Mouse (Mus musculus) liver, embryonic 16.5 days (tissue): ENCODE measurements at regions not wholly inside any gene's neighbourhood (a gene's known extent, or its start where the extent isn't known, plus 50 kb on each side); places are given as distances from the start of the nearest gene placed in this dataset.

ENCODE experiments used
- ATAC-seq: fragments of 200-750 bp; cut with Nextera tagmentation; 2 replicates; pipeline ENCODE4 v1.8.0; 2017; ENCODE audit warnings: low read depth, mild to moderate bottlenecking, moderate number of reproducible peaks, moderate library complexity
- H3K27ac ChIP-seq: fragments of 300-500 bp; sonication (generic); 2 replicates; pipeline ENCODE4 v1.5.1; 2014; ENCODE audit warnings: mild to moderate bottlenecking, low read length
- H3K27me3 ChIP-seq: fragments of 300-500 bp; sonication (generic); 2 replicates; pipeline ENCODE4 v1.6.1; 2014; ENCODE audit warnings: low read depth, low read length, mixed read lengths; ENCODE audit not compliant: control insufficient read depth, insufficient read depth
- H3K36me3 ChIP-seq: fragments of 300-500 bp; sonication (generic); 2 replicates; pipeline ENCODE4 v1.6.1; 2014; ENCODE audit warnings: mild to moderate bottlenecking; ENCODE audit not compliant: control insufficient read depth, insufficient read depth
- H3K4me1 ChIP-seq: fragments of 300-500 bp; sonication (generic); 2 replicates; pipeline ENCODE4 v1.6.1; 2014; ENCODE audit warnings: low read depth, low read length, mixed read lengths; ENCODE audit not compliant: control insufficient read depth
- H3K4me2 ChIP-seq: fragments of 300-500 bp; sonication (generic); 2 replicates; pipeline ENCODE4 v1.6.1; 2014; ENCODE audit warnings: low read depth, low read length, mixed read lengths
- H3K4me3 ChIP-seq: fragments of 300-500 bp; sonication (generic); 2 replicates; pipeline ENCODE4 v1.5.1; 2014; ENCODE audit warnings: low read depth, mild to moderate bottlenecking, low read length
- H3K9ac ChIP-seq: fragments of 300-500 bp; sonication (generic); 2 replicates; pipeline ENCODE4 v1.6.1; 2014; ENCODE audit warnings: low read depth, low read length
- H3K9me3 ChIP-seq: fragments of 300-500 bp; sonication (generic); replicated peaks from 2 replicates; pipeline ENCODE4 v1.6.1; 2016; ENCODE audit warnings: low read length; ENCODE audit not compliant: control insufficient read depth
- WGBS: fragments of 180-500 bp; shearing (Covaris S2); extraction: QIAGEN DNeasy Blood & Tissue Kit; methylation state at CpG from one replicate; pipeline ENCODE4 v1.1.7; 2014; ENCODE audit not compliant: insufficient replicate concordance; 5-methylcytosine and 5-hydroxymethylcytosine counted together

DNA sequence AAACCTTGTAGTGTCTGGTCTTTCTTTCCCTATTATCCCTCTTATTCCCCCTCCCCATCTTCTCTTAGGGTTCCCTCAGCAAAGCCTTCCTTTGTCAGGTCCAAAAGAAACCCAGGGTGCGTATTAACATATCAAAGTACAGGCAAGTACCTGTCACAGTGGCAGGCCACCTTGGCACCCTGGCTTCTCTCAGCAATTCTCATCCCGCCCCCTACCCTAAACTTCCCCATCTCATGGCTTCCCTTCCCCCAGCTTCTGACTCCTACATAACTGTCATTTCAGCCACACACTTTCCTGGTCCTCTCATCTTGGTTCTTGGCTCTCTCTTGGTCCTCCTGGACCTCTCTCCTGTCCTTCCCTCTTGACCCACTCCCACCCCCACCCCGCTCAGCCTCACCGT, 112.8 kb upstream of the Gdf10 start:
- Histone ChIP-seq H3K9me3 (no peaks in the 10 kb centered on the region), H3K27me3 (no peaks in the 10 kb centered on the region), H3K4me1 (no peaks in the 10 kb centered on the region), H3K9ac (no peak overlapping the region), H3K36me3 (no peaks in the 10 kb centered on the region), H3K4me3 (no peak overlapping the region), H3K27ac (no peak overlapping the region), H3K4me2 (no peak overlapping the region)
- 57% methylated on average over 4 of the region's 4 CpGs for WGBS
- ATAC-seq: no peak

GRCm38 (mm10) chr14:33811241-33811640, 112.1 kb upstream of the Gdf10 start:
- no peaks in the 10 kb centered on the region for H3K36me3 ChIP-seq
- H3K4me1 ChIP-seq: no peaks in the 10 kb centered on the region
- WGBS: 54% methylated on average over 3 of the region's 3 CpGs
- no peak for ATAC-seq
- H3K9ac ChIP-seq: no peak overlapping the region
- H3K4me3 ChIP-seq: no peak overlapping the region
- H3K27ac ChIP-seq: no peak overlapping the region
- H3K9me3 ChIP-seq: no peaks in the 10 kb centered on the region
- no peak overlapping the region for H3K4me2 ChIP-seq
- H3K27me3 ChIP-seq: no peaks in the 10 kb centered on the region

DNA sequence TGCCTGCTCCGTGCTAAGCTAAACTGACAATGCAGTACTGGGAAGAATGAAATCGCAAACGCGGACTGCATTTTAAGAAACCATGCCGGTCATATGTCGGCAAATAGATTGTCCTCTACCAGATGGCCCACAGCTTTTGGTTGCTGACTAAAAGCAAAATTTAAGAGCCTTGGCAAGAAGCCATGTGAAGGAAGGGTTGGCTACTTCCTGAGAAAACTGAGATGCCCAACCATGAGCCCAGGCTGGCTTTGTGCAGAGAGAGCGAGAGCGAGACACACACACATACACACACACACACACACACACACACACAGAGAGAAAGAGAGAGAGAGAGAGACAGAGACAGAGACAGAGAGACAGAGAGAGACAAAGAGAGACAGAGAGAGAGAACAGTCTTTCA, 111.1 kb upstream of the Gdf10 start:
- 79% methylated on average over 8 of the region's 8 CpGs for WGBS
- Histone ChIP-seq H3K4me3 (no peak overlapping the region), H3K4me1 (no peaks in the 10 kb centered on the region), H3K9ac (no peak overlapping the region), H3K4me2 (no peak overlapping the region), H3K9me3 (no peaks in the 10 kb centered on the region), H3K36me3 (no peaks in the 10 kb centered on the region), H3K27ac (no peak overlapping the region), H3K27me3 (no peaks in the 10 kb centered on the region)
- no peak for ATAC-seq

DNA sequence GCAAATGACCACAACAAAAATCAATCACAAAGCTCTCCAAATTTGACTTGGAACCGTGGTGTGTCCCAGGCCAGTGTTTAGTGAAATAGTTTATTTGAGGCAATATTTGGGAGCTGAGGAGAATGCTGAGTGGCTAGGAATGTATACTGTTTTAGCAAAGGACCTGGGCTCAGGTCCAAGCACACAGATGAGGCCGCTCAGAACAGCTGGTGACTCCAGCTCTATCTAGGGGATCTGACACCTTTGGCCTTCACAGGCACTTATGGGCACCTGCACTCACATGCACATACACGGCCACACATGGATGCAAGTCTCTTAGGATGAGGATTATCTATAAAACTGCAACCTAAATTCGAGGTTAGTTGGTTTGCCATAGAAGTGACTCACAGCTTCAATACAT, 110.6 kb upstream of the Gdf10 start:
- no peak overlapping the region for H3K4me2 ChIP-seq
- no peaks in the 10 kb centered on the region for H3K9me3 ChIP-seq

GRCm38 (mm10) chr14:33813274-33813673, 110.1 kb upstream of the Gdf10 start:
- no peak for ATAC-seq
- no peaks in the 10 kb centered on the region for H3K9me3 ChIP-seq
- no peaks in the 10 kb centered on the region for H3K36me3 ChIP-seq
- no peak overlapping the region for H3K4me2 ChIP-seq
- no peaks in the 10 kb centered on the region for H3K27me3 ChIP-seq
- H3K4me3 ChIP-seq: no peak overlapping the region
- WGBS: 26% methylated on average over 3 of the region's 3 CpGs
- no peaks in the 10 kb centered on the region for H3K4me1 ChIP-seq
- H3K27ac ChIP-seq: no peak overlapping the region
- no peak overlapping the region for H3K9ac ChIP-seq

More for the DNA sequence above, 110.6 kb upstream of the Gdf10 start:
- WGBS: 53% methylated on average over 4 of the region's 4 CpGs
- Histone ChIP-seq H3K4me1 (no peaks in the 10 kb centered on the region), H3K36me3 (no peaks in the 10 kb centered on the region), H3K4me3 (no peak overlapping the region), H3K27me3 (no peaks in the 10 kb centered on the region), H3K9ac (no peak overlapping the region), H3K27ac (no peak overlapping the region)
- ATAC-seq: no peak

DNA sequence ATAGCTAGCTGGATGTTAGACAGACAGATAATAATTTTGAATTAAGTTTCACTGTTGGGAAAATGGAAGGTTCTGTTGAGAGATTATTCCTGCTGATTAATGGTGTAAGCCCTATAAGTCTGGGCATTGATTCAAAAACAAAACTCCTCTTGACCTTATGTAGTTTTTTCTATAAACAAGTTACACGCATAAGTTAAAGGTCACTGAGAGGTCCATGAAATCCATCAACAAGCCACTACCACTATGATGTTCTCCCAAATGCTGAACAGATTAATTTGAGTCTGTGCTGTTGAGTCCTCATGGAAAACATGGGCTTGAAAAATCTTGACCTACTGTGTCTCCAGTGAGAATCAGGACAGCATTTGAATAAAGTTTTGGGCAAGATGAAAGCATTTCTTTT, 109.3 kb upstream of the Gdf10 start:
- Histone ChIP-seq H3K27me3 (no peaks in the 10 kb centered on the region), H3K4me1 (no peaks in the 10 kb centered on the region), H3K27ac (no peak overlapping the region), H3K4me2 (no peak overlapping the region), H3K36me3 (no peaks in the 10 kb centered on the region), H3K9me3 (no peaks in the 10 kb centered on the region), H3K9ac (no peak overlapping the region), H3K4me3 (no peak overlapping the region)
- WGBS: 62% methylated on average over 1 of the region's 1 CpGs
- no peak for ATAC-seq

GRCm38 (mm10) chr14:33814599-33814998, 108.8 kb upstream of the Gdf10 start:
- Histone ChIP-seq H3K4me3 (no peak overlapping the region), H3K9ac (no peak overlapping the region), H3K4me1 (no peaks in the 10 kb centered on the region), H3K27me3 (no peaks in the 10 kb centered on the region), H3K9me3 (no peaks in the 10 kb centered on the region), H3K36me3 (no peaks in the 10 kb centered on the region), H3K4me2 (no peak overlapping the region), H3K27ac (no peak overlapping the region)
- WGBS: 49% methylated on average over 2 of the region's 2 CpGs
- no peak for ATAC-seq

DNA sequence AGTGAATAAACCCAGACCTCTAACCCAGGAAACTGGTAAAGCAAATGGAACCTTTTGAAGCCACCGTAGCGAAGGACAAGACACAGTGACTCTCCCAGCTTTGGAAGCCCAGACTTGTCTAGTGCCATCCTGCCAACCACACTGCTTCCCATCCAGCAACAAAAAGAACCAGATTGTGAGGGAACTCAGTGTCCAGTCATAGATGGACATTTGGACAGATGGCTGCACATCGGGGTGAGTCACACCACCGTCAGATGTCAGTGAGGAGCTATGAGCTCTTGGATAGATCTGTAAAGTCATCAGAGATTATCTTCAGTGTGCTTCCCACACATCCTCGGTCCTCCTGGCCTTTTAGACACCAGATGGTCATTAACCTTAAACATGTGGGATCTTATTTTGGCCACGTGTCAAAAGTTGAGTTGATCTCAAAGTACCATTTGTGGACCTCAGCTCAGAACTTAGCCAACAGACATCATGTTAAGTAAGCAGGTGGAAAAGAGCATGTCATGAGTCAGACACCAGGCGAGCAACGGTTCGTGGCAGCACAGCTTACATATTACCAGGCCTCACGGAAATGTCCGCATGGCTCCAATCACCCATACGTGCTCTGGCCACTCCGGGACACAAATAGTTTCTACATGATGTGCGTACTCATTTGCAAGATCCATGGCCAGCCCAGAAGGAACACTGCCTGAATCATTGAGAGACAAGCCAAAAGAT, 102.7 kb upstream of the Gdf10 start:
- no peak overlapping the region for H3K4me3 ChIP-seq
- no peaks in the 10 kb centered on the region for H3K4me1 ChIP-seq
- whole genome bisulfite sequencing: 71% methylated on average over 14 of the region's 14 CpGs
- H3K36me3 ChIP-seq: no peaks in the 10 kb centered on the region
- no peaks in the 10 kb centered on the region for H3K9me3 ChIP-seq
- no peaks in the 10 kb centered on the region for H3K27me3 ChIP-seq
- H3K9ac ChIP-seq: no peak overlapping the region
- H3K27ac ChIP-seq: no peak overlapping the region
- no peak overlapping the region for H3K4me2 ChIP-seq
- no peak for ATAC-seq

DNA sequence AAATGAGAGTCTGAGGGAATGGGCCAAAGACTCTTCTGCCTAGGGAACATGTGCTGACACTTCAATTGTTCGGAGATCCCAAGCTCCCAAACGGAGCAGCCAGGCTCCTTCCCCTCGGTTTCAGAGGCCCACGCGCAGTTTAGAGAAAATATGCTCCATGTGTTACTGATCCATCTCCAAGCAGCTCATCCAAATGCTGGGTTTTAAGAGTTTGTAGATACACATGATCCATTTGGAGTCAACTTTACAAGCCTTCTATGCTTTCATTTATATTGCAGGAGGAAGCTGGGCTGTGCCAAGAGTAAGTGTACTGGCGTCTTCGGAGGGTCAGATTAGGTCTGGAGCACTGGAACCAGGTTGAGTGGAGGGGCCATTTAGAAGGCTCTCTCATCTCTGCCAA, 102.0 kb upstream of the Gdf10 start:
- H3K4me2 ChIP-seq: no peak overlapping the region
- no peak overlapping the region for H3K9ac ChIP-seq
- no peaks in the 10 kb centered on the region for H3K9me3 ChIP-seq
- H3K27ac ChIP-seq: no peak overlapping the region
- H3K4me3 ChIP-seq: no peak overlapping the region
- no peaks in the 10 kb centered on the region for H3K27me3 ChIP-seq
- no peaks in the 10 kb centered on the region for H3K4me1 ChIP-seq
- ATAC-seq: no peak
- H3K36me3 ChIP-seq: no peaks in the 10 kb centered on the region
- 69% methylated on average over 7 of the region's 7 CpGs for WGBS
